Mouse (Mus musculus): ENCODE data around the gene Maff. TPM values are rescaled to one million over a fixed set of nuclear protein-coding genes. Genes with fewer than 3 reads are reported as not detected.

Gene Maff
- 0.97 and 1.1 TPM in 2 replicates for polyA plus RNA-seq (2016; fragmentation: Nextera tagmentation; extraction: Ambion mirVana)

DNA sequence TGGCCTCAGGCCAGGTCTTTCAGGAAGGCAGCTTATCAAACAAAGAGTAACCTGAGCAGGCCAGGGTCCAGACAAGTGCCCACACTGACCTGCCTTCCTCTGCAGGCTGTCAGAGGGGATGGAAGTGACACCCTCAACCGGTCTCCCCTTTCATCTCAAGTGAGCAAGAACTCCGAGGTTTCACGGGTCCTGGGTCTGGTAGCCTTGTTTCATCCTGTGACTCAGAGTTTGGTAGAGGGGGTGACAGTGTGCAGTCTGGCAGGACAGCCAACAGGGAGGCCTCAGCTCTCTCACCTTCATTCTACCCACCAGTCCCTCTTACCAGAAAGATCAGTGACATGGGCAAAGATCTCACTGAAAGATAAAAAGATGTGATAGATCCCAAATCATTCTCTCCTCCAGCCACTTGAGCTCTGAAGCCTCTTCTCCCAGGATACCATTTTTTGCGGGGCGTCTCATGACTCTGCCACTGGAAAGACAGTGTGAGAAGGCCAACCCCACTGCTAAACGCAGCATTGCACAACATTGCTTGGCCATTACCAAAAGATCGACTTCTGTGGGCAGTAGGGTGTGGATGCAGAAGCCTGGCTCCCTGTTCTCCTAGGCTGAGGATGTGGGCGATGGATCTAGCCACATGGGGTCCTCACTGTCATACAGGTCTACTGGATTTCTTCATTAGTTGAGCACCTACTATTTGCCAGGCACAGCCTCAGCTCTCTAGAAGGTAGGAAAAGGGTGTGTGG, at the start of gene Maff:
Maff (plus strand) TSS at position 571 of the 743 bp plus-strand sequence.
- Histone ChIP-seq H3K27me3 (ENCODE audit: insufficient read depth, poor library complexity, severe bottlenecking) (peaks cover 40% of the 10 kb centered on the region), H3K4me3 (peak within 1 kb of the TSS; percentile 86), H3K27ac (peak within 1 kb of the TSS; percentile 89), H3K4me1 (replicated peaks) (peaks cover 29% of the 10 kb centered on the region), H3K36me3 (no peaks in the 10 kb centered on the region), H3K9me3 (no peaks in the 10 kb centered on the region)
- WGBS, result 48% methylated on average over 8 of the region's 8 CpGs
- no peak for DNase-seq (ENCODE audit: low spot score)

DNA sequence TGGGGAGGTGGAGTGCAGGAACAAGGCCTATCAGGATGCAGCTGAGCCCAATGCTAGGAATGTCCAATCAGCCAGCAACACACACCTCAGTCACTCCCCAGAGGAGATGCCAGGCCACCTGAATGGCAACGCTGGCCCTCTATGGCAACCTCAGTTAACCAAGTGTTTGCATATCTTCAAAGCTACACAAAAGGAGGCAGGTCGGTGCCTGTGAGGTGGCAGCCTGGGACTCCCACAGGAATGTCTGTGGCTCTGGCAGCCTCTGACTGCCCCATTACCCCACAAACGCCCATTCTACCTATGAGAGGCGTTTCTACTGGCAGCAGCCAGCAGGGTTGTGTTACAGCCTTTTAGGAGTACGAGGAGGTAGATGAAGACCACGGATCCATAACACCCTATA, 47.9 kb upstream of the Maff start:
- H3K27ac ChIP-seq, result 0 out of 2 replicates have a peak overlapping the region, but pooled peaks have one; percentile 41

DNA sequence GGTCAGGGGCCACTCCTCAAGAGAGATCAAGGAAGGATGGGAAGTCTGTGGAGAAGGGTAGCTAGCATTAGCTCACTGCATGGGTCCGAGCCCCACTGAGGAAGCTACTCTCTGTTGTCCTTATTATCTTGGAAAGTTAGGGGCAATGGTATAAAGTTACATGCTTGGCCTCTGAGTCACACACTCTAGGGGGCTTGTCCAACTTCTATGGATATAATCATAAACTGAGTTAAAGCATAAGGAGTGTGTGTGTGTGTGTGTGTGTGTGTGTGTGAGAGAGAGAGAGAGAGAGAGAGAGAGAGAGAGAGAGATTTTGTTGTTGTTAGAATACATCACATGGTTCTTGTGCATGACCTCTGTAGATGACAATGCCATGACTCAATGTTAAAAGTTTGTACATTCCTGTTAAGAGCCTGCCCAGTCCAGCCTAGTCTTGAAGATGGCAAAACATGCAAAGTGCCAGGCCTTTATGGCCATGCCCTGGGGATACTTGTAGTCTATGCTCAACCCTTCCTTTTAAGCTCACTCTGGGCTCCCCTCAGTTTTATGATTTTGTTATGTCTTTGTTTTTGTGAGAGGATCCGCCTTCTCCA, 46.8 kb upstream of the Maff start:
- H3K27ac ChIP-seq, result no peak overlapping the region
- H3K9me3 ChIP-seq, result no peaks in the 10 kb centered on the region
- no peak for DNase-seq (ENCODE audit: low spot score)
- H3K4me1 ChIP-seq (replicated peaks), result peaks cover 20% of the 10 kb centered on the region; the same call in 1 of the 2 replicates
- H3K36me3 ChIP-seq, result peaks cover 34% of the 10 kb centered on the region
- 72% methylated on average over 2 of the region's 2 CpGs for WGBS
- no peaks in the 10 kb centered on the region for H3K27me3 ChIP-seq (ENCODE audit: insufficient read depth, poor library complexity, severe bottlenecking)
- H3K4me3 ChIP-seq, result no peak overlapping the region

More for the DNA sequence above, 47.9 kb upstream of the Maff start:
- H3K36me3 ChIP-seq, result peaks cover 23% of the 10 kb centered on the region
- WGBS, result 86% methylated on average over 6 of the region's 6 CpGs
- DNase-seq (ENCODE audit: low spot score), result no peak
- H3K9me3 ChIP-seq, result no peaks in the 10 kb centered on the region
- H3K27me3 ChIP-seq (ENCODE audit: insufficient read depth, poor library complexity, severe bottlenecking), result no peaks in the 10 kb centered on the region
- H3K4me1 ChIP-seq (replicated peaks), result peaks cover 20% of the 10 kb centered on the region; the same call in 1 of the 2 replicates
- H3K4me3 ChIP-seq, result no peak overlapping the region

DNA sequence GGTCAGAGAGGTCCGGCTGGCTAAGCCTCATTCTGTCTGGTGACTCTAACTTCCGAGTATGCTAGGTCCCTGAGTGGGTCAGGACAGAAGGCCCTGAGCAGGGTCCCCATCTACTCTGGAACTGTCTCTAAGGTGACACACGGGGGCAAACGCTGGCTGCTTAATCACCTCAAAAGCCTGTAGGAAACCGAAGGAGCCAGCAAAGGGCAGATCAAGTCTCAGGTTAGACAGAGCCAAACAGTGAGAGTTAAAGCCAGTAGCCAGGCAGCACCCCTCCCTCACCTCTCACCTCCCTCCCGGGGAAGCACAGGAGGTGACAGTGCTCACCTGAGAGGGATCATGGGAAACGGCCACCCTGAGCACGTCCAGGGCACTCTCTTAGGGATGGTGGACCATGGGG, 42.7 kb upstream of the Maff start:
- no peak overlapping the region for H3K27ac ChIP-seq
- H3K4me1 ChIP-seq (replicated peaks), result peaks cover 23% of the 10 kb centered on the region; the same call in 1 of the 2 replicates
- no peak for DNase-seq (ENCODE audit: low spot score)
- no peaks in the 10 kb centered on the region for H3K9me3 ChIP-seq
- peaks cover 64% of the 10 kb centered on the region for H3K36me3 ChIP-seq
- no peak overlapping the region for H3K4me3 ChIP-seq
- H3K27me3 ChIP-seq (ENCODE audit: insufficient read depth, poor library complexity, severe bottlenecking), result no peaks in the 10 kb centered on the region
- 87% methylated on average over 8 of the region's 8 CpGs for WGBS

DNA sequence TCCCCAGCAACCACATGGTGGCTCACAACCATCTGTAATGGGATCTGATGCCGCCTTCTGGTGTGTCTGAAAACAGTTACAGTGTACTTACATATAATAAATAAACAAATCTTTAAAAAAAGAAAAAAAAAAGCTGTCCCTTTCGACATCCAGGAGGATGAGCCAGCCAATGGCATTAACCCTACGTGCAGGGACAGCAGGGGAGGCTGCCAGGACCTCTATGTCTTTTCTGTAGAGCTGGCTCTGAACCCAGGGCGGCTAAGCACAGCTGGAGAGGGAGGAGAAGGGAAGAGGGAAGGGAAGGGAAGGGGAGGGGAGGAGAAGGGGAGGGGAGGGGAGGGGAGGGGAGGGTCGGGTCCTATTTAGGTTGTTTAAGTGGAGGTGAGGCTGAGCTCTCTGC, 41.6 kb upstream of the Maff start:
- no peak overlapping the region for H3K27ac ChIP-seq
- peaks cover 65% of the 10 kb centered on the region for H3K36me3 ChIP-seq
- WGBS, result 59% methylated on average over 4 of the region's 5 CpGs

DNA sequence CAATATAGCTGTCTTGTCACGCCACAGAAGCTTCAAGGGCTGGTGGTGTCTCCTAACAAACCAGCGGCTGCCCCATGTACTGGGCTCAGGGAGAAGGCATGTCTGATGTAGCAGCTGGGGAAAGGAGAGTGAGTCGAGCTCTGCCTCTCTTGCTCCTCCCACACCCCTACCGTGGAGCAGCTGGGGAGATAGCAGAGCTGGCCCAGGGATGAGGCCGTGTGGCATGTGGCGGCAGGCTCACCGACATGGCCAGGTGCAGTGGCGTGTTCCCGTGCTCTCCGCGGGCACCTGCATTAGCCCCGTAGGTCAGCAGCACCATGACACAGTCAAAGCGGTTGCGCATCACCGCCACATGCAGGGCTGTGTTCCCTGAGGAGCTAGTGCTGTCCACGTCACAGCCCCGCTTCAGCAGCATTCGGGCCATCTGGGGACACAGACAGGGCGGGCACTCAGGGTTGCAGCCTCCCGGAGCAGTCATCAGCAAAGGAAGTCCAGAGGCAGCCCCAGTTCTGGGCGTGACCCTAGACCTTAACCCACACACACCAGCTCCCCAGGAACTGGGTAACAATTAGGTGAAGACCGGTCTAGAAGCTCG, 40.3 kb upstream of the Maff start:
- Histone ChIP-seq H3K4me3 (no peak overlapping the region), H3K4me1 (replicated peaks) (peaks cover 12% of the 10 kb centered on the region; the same call in 1 of the 2 replicates), H3K27me3 (ENCODE audit: insufficient read depth, poor library complexity, severe bottlenecking) (no peaks in the 10 kb centered on the region), H3K36me3 (peaks cover 64% of the 10 kb centered on the region), H3K27ac (no peak overlapping the region), H3K9me3 (no peaks in the 10 kb centered on the region)
- WGBS, result 75% methylated on average over 23 of the region's 23 CpGs
- no peak for DNase-seq (ENCODE audit: low spot score)

More for the DNA sequence above, 41.6 kb upstream of the Maff start:
- no peaks in the 10 kb centered on the region for H3K9me3 ChIP-seq
- no peak for DNase-seq (ENCODE audit: low spot score)
- no peak overlapping the region for H3K4me3 ChIP-seq
- peaks cover 15% of the 10 kb centered on the region; the same call in 1 of the 2 replicates for H3K4me1 ChIP-seq (replicated peaks)
- H3K27me3 ChIP-seq (ENCODE audit: insufficient read depth, poor library complexity, severe bottlenecking), result no peaks in the 10 kb centered on the region

DNA sequence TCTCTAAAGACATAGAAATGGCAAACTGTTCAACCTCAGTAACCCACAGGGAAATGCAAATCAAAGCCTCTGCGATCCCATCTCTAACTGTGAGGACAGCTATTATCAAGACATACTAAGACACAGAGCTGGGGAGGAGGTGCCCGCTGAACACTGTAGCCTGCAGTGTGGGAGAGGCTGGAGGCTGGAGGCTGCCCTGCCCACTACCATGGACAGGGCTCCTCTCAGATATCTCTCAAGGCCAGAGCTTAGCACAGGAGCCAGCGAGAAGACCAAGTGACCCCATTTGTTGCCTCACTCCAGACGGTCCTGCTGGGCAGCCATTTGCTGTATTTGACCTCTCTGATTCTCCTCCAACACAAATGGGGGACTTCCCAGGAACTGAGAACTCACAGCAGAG, 38.6 kb upstream of the Maff start:
- Histone ChIP-seq H3K4me3 (no peak overlapping the region), H3K36me3 (peaks cover 75% of the 10 kb centered on the region), H3K9me3 (no peaks in the 10 kb centered on the region), H3K27ac (no peak overlapping the region), H3K27me3 (ENCODE audit: insufficient read depth, poor library complexity, severe bottlenecking) (no peaks in the 10 kb centered on the region), H3K4me1 (replicated peaks) (peaks cover 9% of the 10 kb centered on the region; the same call in 1 of the 2 replicates)
- 71% methylated on average over 4 of the region's 4 CpGs for WGBS
- no peak for DNase-seq (ENCODE audit: low spot score)

DNA sequence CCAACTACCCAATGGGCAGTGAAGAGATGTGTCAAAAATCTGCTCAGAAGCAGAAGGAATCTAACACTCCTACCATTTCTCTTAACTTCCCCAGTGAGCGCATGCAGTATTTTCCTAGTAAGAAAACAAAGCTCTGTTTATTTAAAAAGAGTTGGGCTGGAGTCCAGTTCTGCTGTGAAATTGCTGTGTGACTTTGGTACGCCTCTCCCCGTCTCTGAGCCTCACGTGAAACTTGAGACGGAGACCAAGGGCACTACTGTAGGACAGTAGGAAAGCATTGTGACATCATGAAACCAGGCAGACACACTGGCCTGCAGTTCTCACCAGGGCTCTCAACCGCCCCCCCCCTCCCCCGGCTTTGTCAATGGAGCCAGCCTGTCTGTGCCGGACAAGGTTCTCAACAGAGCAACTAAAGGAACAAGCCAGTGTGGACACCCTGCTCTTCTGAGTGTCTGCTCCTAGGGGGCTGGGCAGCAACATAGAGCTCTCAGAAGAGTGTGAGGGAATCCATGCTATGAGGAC, 32.5 kb upstream of the Maff start:
- Histone ChIP-seq H3K27ac (0 out of 2 replicates have a peak overlapping the region, but pooled peaks have one; percentile 18), H3K4me3 (no peak overlapping the region), H3K4me1 (replicated peaks) (0 out of 2 replicates have a peak, but pooled peaks cover 5% of the 10 kb centered on the region), H3K36me3 (peaks cover 42% of the 10 kb centered on the region), H3K27me3 (ENCODE audit: insufficient read depth, poor library complexity, severe bottlenecking) (no peaks in the 10 kb centered on the region), H3K9me3 (no peaks in the 10 kb centered on the region)
- WGBS, result 81% methylated on average over 8 of the region's 8 CpGs
- no peak for DNase-seq (ENCODE audit: low spot score)

DNA sequence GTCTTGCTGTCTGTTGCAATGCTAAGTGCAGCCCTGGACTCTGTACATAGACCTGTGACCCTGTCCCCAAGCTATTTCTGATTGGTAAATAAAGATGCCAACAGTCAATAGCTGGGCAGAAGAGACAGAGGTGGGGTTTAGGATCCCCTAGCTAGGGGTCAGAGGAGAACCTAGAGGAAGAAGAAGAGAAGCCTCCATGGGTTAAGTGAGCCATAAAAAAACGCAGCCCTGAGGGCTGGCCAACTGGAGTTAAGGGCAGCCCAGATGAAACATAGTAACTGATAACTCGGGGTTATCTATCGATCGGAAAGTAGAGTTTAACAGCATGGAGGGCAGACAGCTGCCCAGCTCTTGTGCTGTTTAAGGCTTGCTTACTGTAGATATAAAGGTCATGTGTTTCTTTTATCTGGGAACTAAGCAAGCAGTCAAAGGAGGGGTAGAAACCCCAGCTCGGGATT, 24.7 kb upstream of the Maff start:
- no peak overlapping the region for H3K4me3 ChIP-seq
- peaks cover 43% of the 10 kb centered on the region for H3K4me1 ChIP-seq (replicated peaks)
- H3K9me3 ChIP-seq, result no peaks in the 10 kb centered on the region
- no peak overlapping the region for H3K27ac ChIP-seq
- no peak for DNase-seq (ENCODE audit: low spot score)
- 86% methylated on average over 5 of the region's 5 CpGs for WGBS
- H3K27me3 ChIP-seq (ENCODE audit: insufficient read depth, poor library complexity, severe bottlenecking), result no peaks in the 10 kb centered on the region
- H3K36me3 ChIP-seq, result peaks cover 10% of the 10 kb centered on the region

DNA sequence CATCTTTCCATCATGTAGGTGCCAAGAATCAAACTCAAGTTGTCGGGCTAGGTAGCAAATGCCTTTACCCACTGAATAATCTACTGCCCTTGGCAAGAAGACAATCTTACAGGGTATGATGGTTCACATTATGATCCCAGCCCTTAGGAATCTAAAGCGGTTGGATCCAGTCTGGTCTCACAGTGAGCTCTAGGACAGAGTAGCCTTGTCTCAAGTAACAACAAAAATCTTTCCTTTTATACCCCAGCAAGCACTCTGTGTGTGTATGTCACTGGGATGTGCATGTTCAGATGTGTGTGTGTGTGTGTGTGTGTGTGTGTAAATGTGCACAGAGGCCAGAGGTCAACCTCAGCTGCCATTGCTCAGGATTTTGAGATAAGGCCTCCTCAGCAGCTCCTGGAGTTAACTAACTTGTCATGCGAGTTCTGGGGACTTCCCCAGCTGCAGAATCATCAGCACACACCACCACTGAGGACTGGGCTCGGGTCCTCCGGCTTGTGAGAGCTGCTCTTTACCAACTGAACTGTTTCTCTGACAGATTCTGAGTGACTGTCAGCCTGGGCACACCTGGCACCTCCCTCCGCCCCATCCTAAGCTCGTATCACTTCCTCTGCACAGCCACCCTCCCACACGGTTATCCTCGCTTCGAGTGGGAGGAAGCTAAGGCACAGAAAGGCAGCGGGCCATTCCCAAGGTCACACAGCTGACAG, 24.0 kb upstream of the Maff start:
- no peaks in the 10 kb centered on the region for H3K9me3 ChIP-seq
- peaks cover 6% of the 10 kb centered on the region for H3K36me3 ChIP-seq
- no peak overlapping the region for H3K27ac ChIP-seq
- H3K4me1 ChIP-seq (replicated peaks), result peaks cover 50% of the 10 kb centered on the region
- H3K4me3 ChIP-seq, result no peak overlapping the region
- WGBS, result 80% methylated on average over 11 of the region's 11 CpGs
- no peak for DNase-seq (ENCODE audit: low spot score)
- H3K27me3 ChIP-seq (ENCODE audit: insufficient read depth, poor library complexity, severe bottlenecking), result no peaks in the 10 kb centered on the region

DNA sequence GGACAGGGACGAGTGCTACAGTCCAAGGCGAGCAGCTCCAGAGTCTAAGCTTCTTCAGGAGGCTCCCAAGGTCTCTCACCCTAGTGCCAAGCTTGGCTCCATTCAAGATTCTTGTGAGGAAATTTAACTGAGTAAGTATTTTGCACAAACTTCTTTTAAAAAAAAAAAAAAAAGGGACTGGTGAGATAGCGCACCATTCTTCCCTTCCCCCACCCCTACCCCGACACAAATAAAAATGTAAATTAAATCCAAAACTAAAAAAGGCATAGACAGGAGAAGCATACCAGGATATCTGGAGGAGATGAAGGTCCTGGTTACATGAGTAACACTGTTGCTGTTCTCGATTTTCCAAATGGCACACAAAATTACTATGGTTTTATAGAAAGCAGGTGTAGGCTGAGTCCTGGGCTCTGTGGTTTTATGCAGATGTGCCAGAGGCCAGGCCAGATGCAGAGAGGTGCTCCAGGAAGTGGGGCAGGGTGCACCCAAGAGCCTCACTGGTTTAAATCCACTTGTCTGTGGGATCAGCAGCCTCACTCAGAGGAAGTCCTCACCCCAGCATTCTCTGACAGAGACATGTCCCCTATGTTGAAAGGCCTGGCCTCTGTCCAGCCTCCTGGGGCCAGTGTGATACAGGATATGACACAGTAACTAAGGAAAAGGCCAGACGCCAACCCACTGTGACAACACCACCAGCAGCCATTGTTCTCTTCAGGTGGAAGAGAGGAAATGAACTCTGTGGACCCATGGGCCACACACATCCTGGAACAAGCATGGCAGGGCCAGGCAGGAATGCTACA, 23.2 kb upstream of the Maff start:
- no peak for DNase-seq (ENCODE audit: low spot score)
- Histone ChIP-seq H3K36me3 (no peaks in the 10 kb centered on the region), H3K4me3 (no peak overlapping the region), H3K4me1 (replicated peaks) (peaks cover 56% of the 10 kb centered on the region), H3K9me3 (no peaks in the 10 kb centered on the region), H3K27me3 (ENCODE audit: insufficient read depth, poor library complexity, severe bottlenecking) (no peaks in the 10 kb centered on the region), H3K27ac (peak overlapping the region; percentile 36)
- 84% methylated on average over 6 of the region's 6 CpGs for WGBS

DNA sequence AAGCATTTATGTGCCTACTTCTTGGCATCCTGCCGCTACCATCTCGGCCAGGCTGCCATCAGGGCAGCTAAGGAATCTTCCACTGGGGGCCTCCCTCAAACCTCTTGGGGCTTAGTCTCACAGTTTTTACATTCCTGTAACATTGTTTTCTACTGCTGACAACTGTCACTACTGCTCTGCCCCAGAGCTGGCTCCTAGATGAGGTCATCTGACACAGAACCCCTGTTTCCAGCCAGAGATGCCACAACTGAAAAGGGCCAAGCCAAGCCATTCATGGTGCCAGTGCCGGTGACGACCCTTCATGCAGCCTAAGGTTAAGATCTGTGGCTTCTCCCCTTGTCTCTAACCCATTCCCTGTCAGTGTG, 22.6 kb upstream of the Maff start:
- peak overlapping the region; percentile 36 for H3K27ac ChIP-seq
- H3K4me3 ChIP-seq, result no peak overlapping the region
- H3K36me3 ChIP-seq, result no peaks in the 10 kb centered on the region
- peaks cover 58% of the 10 kb centered on the region for H3K4me1 ChIP-seq (replicated peaks)
- H3K9me3 ChIP-seq, result no peaks in the 10 kb centered on the region
- H3K27me3 ChIP-seq (ENCODE audit: insufficient read depth, poor library complexity, severe bottlenecking), result no peaks in the 10 kb centered on the region
- DNase-seq (ENCODE audit: low spot score), result no peak
- WGBS, result 86% methylated on average over 4 of the region's 4 CpGs
